Mouse (Mus musculus) hindbrain, embryonic 11.5 days (tissue): ENCODE measurements around the gene Slc30a10. TPM values are rescaled to one million over a fixed set of nuclear protein-coding genes. Genes with fewer than 3 reads are reported as not detected.
A peak's percentile ranks its signal among the peaks of the same experiment; 100 is the strongest.

Experiments
- ATAC-seq: fragments of 200-750 bp; cut with Nextera tagmentation; 2 replicates; pipeline ENCODE4 v1.8.0; 2017; ENCODE audit warnings: mild to moderate bottlenecking, moderate TSS enrichment, moderate library complexity; ENCODE audit not compliant: low FRiP score
- DNase-seq: peaks from one replicate; pipeline ENCODE4 v3.0.0-alpha.2; 2015; ENCODE audit warnings: low spot score
- H3K27ac ChIP-seq: fragments of 300-500 bp; sonication (generic); 2 replicates; pipeline ENCODE4 v1.5.1; 2014; ENCODE audit warnings: mild to moderate bottlenecking, low read depth, low read length
- H3K27me3 ChIP-seq: fragments of 300-500 bp; sonication (generic); 2 replicates; pipeline ENCODE4 v1.6.1; 2014; ENCODE audit warnings: mild to moderate bottlenecking, low read length, moderate library complexity, mixed read lengths; ENCODE audit not compliant: control insufficient read depth, insufficient read depth
- H3K36me3 ChIP-seq: fragments of 300-500 bp; sonication (generic); 2 replicates; pipeline ENCODE4 v1.6.1; 2014; ENCODE audit warnings: mild to moderate bottlenecking, low read length, moderate library complexity, mixed read lengths; ENCODE audit not compliant: control insufficient read depth, insufficient read depth
- H3K4me1 ChIP-seq: fragments of 300-500 bp; sonication (generic); replicated peaks from 2 replicates; pipeline ENCODE4 v1.6.1; 2014; ENCODE audit warnings: low read length, mixed read lengths; ENCODE audit not compliant: control insufficient read depth, insufficient read depth
- H3K4me2 ChIP-seq: fragments of 300-500 bp; sonication (generic); replicated peaks from 2 replicates; pipeline ENCODE4 v1.6.1; 2014; ENCODE audit warnings: mild to moderate bottlenecking, low read depth, low read length
- H3K4me3 ChIP-seq: fragments of 300-500 bp; sonication (generic); 2 replicates; pipeline ENCODE4 v1.5.1; 2014; ENCODE audit warnings: low read depth, low read length
- H3K9ac ChIP-seq: fragments of 300-500 bp; sonication (generic); 2 replicates; pipeline ENCODE4 v1.6.1; 2014; ENCODE audit warnings: low read depth, low read length
- H3K9me3 ChIP-seq: fragments of 300-500 bp; sonication (generic); 2 replicates; pipeline ENCODE4 v1.6.1; 2016; ENCODE audit warnings: low read length; ENCODE audit not compliant: control insufficient read depth
- WGBS: fragments of 180-500 bp; shearing (Covaris S2); extraction: QIAGEN DNeasy Blood & Tissue Kit; methylation state at CpG from one replicate; pipeline ENCODE4 v1.1.7; 2014; 5-methylcytosine and 5-hydroxymethylcytosine counted together
- polyA plus RNA-seq: library from polyadenylated mRNA; unstranded; fragments of >200 nt; fragmentation: Nextera tagmentation; extraction: Ambion mirVana; gene quantifications from 2 replicates; pipeline ENCODE4 v1.2.1, GENCODE M21; 2014

The Slc30a10 gene
- polyA plus RNA-seq, 1 experiment from 2014 or later = 1.5 TPM

DNA sequence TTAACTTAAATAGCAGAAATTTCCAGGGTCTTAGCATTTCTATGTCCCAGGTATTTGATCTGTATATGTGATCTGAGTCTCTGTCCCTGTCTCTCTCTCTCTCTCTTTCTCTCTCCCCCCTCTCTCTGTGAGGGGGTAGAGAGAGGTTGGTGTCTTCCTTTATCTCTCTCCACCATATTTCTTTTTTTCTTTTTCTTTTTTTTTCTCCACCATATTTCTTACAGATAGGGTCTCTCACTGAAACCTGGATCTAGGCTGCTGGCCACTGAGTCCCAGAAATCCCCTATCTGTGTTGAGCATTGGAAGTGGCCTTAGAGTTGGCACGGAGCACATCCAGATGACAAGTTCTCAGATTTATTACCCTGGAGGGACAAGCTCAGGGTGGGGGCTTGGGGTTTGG is 18.8 kb downstream of the Slc30a10 start:
- no peaks in the 10 kb centered on the region for H3K36me3 ChIP-seq
- H3K27me3 ChIP-seq = no peaks in the 10 kb centered on the region
- ATAC-seq (no peak), DNase-seq (no peak)
- WGBS = 88% methylated on average over 1 of the region's 1 CpGs
- H3K9ac ChIP-seq = no peak overlapping the region
- H3K27ac ChIP-seq = no peak overlapping the region
- no peak overlapping the region for H3K4me3 ChIP-seq
- no peak overlapping the region for H3K4me2 ChIP-seq
- no peaks in the 10 kb centered on the region for H3K9me3 ChIP-seq
- H3K4me1 ChIP-seq = no peaks in the 10 kb centered on the region

DNA sequence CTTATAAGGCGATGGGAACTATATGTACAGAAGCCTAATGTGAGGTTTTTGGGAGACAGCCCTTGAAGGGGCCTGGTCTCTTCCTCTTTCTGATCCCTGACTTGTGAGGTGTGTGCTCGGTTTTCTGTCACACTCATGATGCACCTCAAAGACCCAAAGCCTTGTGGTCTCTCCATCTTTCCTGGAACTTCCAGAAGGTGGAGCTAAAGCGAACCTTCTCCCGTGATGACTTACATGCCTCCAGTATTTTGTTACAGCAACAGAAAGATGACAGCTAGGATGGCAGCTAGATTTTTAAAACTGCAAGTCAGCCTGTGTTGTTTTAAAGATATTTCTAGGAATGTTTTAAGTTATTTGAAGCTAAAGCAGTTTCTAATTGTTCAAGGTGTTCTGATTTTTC is 25.2 kb downstream of the Slc30a10 start:
- no peak overlapping the region for H3K27ac ChIP-seq
- H3K4me1 ChIP-seq = peaks cover 7% of the 10 kb centered on the region; the same call in 1 of the 2 replicates
- no peak overlapping the region for H3K4me2 ChIP-seq
- H3K36me3 ChIP-seq = no peaks in the 10 kb centered on the region
- ATAC-seq (no peak), DNase-seq (no peak)
- no peak overlapping the region for H3K4me3 ChIP-seq
- no peaks in the 10 kb centered on the region for H3K9me3 ChIP-seq
- no peak overlapping the region for H3K9ac ChIP-seq
- H3K27me3 ChIP-seq = no peaks in the 10 kb centered on the region
- WGBS = 92% methylated on average over 4 of the region's 4 CpGs

DNA sequence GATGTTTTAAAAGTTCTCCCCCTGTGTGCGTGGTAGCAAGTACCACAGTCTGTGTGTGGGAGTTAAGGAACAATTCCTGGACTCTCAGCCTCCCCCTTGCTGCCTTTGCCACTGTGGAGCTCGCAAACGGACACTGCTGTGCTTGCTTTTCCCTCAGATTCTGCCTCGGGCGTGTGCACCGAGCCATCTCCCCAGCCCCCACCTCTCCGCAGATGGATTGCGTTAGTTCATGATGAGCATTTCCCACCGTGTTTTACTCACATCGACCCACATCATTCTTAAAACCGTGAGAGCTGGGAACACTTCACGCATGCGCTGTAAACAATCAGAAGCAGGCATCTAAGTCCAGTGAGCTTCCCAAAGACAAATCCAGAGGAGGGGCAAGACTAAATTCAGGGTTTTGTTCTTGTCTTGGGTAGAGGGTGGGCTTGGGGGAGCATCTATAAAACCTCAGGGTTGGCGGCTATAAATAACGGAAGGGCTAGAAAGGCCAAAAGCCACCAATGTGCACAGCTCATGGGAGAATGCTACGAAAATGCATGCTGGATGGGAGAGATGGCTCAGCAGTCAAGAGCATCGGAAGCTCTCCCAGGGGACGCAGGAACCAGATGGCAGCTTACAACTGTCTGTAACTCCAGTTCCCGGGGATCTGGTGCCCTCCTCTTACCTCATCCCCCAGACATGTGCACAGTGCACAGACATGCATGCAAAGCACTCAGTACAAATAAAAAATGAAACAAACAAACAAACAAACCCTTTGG is 27.5 kb downstream of the Slc30a10 start:
- Histone ChIP-seq H3K4me2 (peak overlapping the region; percentile 11; the same call in 1 of the 2 replicates), H3K4me3 (no peak overlapping the region)

DNA sequence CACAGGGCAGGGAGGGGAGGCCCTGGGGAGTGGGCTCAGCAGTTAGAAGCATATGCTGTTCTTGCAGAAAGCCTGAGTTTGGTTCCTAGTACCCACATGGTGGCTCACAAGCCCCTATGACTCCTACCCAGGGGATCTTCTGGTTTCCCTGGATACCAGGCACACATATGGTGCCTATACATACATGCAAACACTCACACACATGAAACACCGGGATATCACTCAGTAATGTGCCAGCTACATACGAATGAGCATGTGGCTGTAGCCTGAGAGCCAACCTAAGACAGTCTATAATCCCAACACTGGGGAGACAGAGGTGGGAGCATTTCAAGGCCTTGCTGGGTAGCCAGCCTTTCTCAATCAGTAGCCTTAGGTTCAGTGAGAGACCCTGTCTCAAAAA is 28.1 kb downstream of the Slc30a10 start:
- H3K27ac ChIP-seq = no peak overlapping the region
- H3K36me3 ChIP-seq = no peaks in the 10 kb centered on the region
- DNase-seq (no peak), ATAC-seq (peak; percentile 38)
- peak overlapping the region; percentile 11; the same call in 1 of the 2 replicates for H3K4me2 ChIP-seq
- no peak overlapping the region for H3K4me3 ChIP-seq
- peaks cover 7% of the 10 kb centered on the region; the same call in 1 of the 2 replicates for H3K4me1 ChIP-seq
- H3K9ac ChIP-seq = no peak overlapping the region
- no peaks in the 10 kb centered on the region for H3K9me3 ChIP-seq
- 82% methylated on average over 2 of the region's 2 CpGs for WGBS
- H3K27me3 ChIP-seq = no peaks in the 10 kb centered on the region

More for the DNA sequence above, 27.5 kb downstream of the Slc30a10 start:
- Histone ChIP-seq H3K27ac (peak overlapping the region; percentile 53), H3K36me3 (no peaks in the 10 kb centered on the region), H3K9me3 (no peaks in the 10 kb centered on the region), H3K4me1 (peaks cover 7% of the 10 kb centered on the region; the same call in 1 of the 2 replicates), H3K27me3 (no peaks in the 10 kb centered on the region), H3K9ac (no peak overlapping the region)
- WGBS = 55% methylated on average over 19 of the region's 19 CpGs
- ATAC-seq (peak; percentile 83), DNase-seq (peak; percentile 65)

DNA sequence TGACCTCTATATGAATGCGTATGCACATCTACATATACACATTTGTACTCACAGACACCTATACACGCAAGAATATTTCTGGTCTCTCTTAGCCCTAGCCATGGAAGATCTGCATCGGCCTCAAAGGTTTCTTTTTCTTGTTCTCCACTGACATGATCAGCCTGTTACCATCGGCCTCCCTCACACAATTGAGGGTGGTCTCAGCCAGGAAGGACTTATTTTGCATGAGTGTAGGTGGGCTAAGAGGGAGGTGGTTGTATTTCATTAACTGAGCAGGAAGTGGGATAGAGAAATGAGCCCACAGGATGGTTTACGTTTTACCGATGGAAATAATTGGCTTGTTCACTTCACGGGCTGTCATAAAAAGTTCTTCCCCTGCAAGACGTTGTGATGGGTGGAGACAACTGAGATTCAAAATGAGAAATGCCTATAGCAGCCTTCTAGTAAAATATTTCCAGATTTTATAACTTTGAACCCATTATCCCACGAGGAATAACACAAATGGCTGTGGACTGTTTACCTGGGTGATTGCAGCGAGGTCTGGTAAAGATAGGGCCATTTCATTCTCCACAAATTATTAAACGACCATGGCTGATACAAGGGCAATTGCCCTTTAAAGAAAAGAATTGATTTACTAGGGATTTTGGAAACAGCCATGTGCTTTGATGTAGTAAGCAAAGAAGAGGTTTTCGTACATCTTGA is 28.9 kb downstream of the Slc30a10 start:
- Histone ChIP-seq H3K4me1 (peaks cover 7% of the 10 kb centered on the region; the same call in 1 of the 2 replicates), H3K9me3 (no peaks in the 10 kb centered on the region), H3K4me2 (no peak overlapping the region), H3K9ac (no peak overlapping the region), H3K27me3 (no peaks in the 10 kb centered on the region), H3K27ac (no peak overlapping the region), H3K36me3 (no peaks in the 10 kb centered on the region), H3K4me3 (no peak overlapping the region)
- WGBS = 88% methylated on average over 12 of the region's 12 CpGs
- no peak for DNase-seq
- no peak for ATAC-seq

DNA sequence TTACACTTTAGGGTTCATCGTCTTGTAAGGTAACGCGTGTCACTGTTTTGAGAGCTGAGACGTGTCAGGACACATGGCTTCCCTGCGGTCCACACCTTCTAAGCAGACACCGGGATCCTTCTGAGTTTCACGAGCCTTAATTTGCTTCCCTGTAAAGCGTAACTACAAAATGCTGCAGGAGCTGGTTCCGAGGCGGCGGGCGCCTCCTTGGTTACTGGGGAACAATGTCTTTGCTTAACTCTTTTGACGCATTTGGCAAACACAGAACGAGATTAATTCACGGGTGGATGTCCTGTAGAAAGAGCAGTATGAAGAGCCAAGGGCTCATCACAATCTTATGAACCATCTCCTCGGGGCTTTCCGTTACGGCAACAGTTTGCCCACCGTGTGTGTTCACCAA is 29.6 kb downstream of the Slc30a10 start:
- no peak overlapping the region for H3K27ac ChIP-seq
- ATAC-seq = no peak
- no peaks in the 10 kb centered on the region for H3K9me3 ChIP-seq
- H3K36me3 ChIP-seq = no peaks in the 10 kb centered on the region
- no peak overlapping the region for H3K9ac ChIP-seq
- H3K27me3 ChIP-seq = no peaks in the 10 kb centered on the region
- H3K4me2 ChIP-seq = no peak overlapping the region
- DNase-seq = no peak
- WGBS = 80% methylated on average over 19 of the region's 19 CpGs
- peaks cover 7% of the 10 kb centered on the region; the same call in 1 of the 2 replicates for H3K4me1 ChIP-seq
- no peak overlapping the region for H3K4me3 ChIP-seq

DNA sequence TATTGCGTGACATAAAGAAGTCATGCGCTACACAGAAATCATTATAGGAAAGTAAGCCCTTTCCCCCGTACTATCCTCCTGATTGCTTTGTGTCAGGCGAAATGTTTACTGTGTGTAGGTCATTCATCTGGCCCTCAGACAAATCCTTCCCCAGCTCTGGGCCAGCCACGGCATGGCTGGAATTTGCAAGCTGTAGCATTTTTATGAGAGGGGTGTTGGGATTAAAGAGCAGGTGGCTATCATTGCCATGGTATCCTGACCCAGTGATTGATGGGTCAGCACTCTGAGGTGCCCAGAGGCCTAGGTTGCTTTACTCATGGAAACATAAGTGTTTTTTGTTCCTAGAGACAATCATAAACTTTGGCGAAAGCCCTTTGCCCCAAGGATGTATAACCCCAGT is 35.2 kb downstream of the Slc30a10 start:
- DNase-seq (no peak), ATAC-seq (no peak)
- no peak overlapping the region for H3K27ac ChIP-seq
- H3K4me2 ChIP-seq = no peak overlapping the region
- H3K4me1 ChIP-seq = no peaks in the 10 kb centered on the region; the same call in 1 of the 2 replicates
- 66% methylated on average over 6 of the region's 6 CpGs for WGBS
- no peaks in the 10 kb centered on the region for H3K9me3 ChIP-seq
- no peak overlapping the region for H3K4me3 ChIP-seq
- no peaks in the 10 kb centered on the region for H3K36me3 ChIP-seq
- no peaks in the 10 kb centered on the region for H3K27me3 ChIP-seq
- no peak overlapping the region for H3K9ac ChIP-seq

DNA sequence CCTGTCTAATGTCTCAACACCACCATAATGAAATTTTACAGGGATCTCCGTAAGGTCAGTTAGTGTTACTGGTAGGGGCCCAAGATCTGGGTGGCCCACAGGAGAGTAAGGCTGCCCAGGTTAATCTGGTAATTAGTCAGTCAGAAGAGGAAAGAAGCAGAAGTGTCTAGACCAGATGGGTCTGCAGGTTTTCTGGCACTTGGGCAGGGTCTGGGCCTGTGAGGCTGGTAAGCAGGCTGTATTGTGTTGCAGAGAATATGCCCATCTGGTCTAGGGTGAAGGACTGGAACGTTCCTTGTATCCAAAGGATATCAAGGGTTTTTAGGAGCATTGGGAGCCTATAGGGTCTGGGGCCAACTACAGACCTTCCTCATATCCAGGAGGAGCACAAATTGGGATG is 36.0 kb downstream of the Slc30a10 start:
- Histone ChIP-seq H3K36me3 (no peaks in the 10 kb centered on the region), H3K4me1 (no peaks in the 10 kb centered on the region; the same call in 1 of the 2 replicates), H3K27ac (no peak overlapping the region), H3K9me3 (no peaks in the 10 kb centered on the region), H3K27me3 (no peaks in the 10 kb centered on the region), H3K9ac (no peak overlapping the region), H3K4me2 (no peak overlapping the region), H3K4me3 (no peak overlapping the region)
- no peak for DNase-seq
- ATAC-seq = no peak
- WGBS = 78% methylated on average over 2 of the region's 2 CpGs
